Mouse (Mus musculus): ENCODE measurements around the gene Slc4a5.

GRCm38 (mm10) chr6:83268144-83269010 lies 48.7 kb downstream of the Slc4a5 start:
- TF ChIP-seq CTCF (conservative IDR thresholded peaks at IDR 0.05; ENCODE audit: low read length) (peak; percentile 16; the same call in 1 of the 2 replicates), POU5F1 (IDR thresholded peaks at IDR 0.05; ENCODE audit: borderline replicate concordance, low read length) (no peak), NANOG (IDR thresholded peaks at IDR 0.05; ENCODE audit: borderline replicate concordance, low read length) (no peak)

Measured in E14TG2a.4 (cell line).